Mouse (Mus musculus) neural tube, embryonic 14.5 days (tissue): ENCODE data around the gene Slc26a3. TPM values are rescaled to one million over a fixed set of nuclear protein-coding genes. Genes with fewer than 3 reads are reported as not detected.
"Not testable (repeated sequence)": the region's sequence is repeated elsewhere in the genome, so short reads cannot be mapped to it uniquely, and the experiment has no call there.

Experiments
- ATAC-seq: fragments of 200-750 bp; cut with Nextera tagmentation; 2 replicates; pipeline ENCODE4 v1.8.0; 2017; ENCODE audit warnings: low read depth, mild to moderate bottlenecking, moderate TSS enrichment, moderate library complexity
- H3K27ac ChIP-seq: fragments of 300-500 bp; sonication (generic); 2 replicates; pipeline ENCODE4 v1.5.1; 2014; ENCODE audit warnings: low read depth, mild to moderate bottlenecking, control low read depth, low read length, moderate library complexity, mixed read lengths
- H3K27me3 ChIP-seq: fragments of 300-500 bp; sonication (generic); 2 replicates; pipeline ENCODE4 v1.6.1; 2014; ENCODE audit warnings: low read length; ENCODE audit not compliant: control insufficient read depth, insufficient read depth
- H3K36me3 ChIP-seq: fragments of 300-500 bp; sonication (generic); 2 replicates; pipeline ENCODE4 v1.6.1; 2014; ENCODE audit warnings: low read length, mixed read lengths; ENCODE audit not compliant: control insufficient read depth, insufficient read depth
- H3K4me1 ChIP-seq: fragments of 300-500 bp; sonication (generic); 2 replicates; pipeline ENCODE4 v1.6.1; 2014; ENCODE audit warnings: low read length; ENCODE audit not compliant: control insufficient read depth, insufficient read depth
- H3K4me2 ChIP-seq: fragments of 300-500 bp; sonication (generic); 2 replicates; pipeline ENCODE4 v1.6.1; 2014; ENCODE audit warnings: mild to moderate bottlenecking, low read depth, low read length, control low read depth
- H3K4me3 ChIP-seq: fragments of 300-500 bp; sonication (generic); 2 replicates; pipeline ENCODE4 v1.5.1; 2014; ENCODE audit warnings: low read depth, low read length, control low read depth, mixed read lengths
- H3K9ac ChIP-seq: fragments of 300-500 bp; sonication (generic); replicated peaks from 2 replicates; pipeline ENCODE4 v1.6.1; 2014; ENCODE audit warnings: low read depth, mild to moderate bottlenecking, control low read depth, low read length, mixed read lengths
- H3K9me3 ChIP-seq: fragments of 300-500 bp; sonication (generic); 2 replicates; pipeline ENCODE4 v1.6.1; 2016; ENCODE audit warnings: low read length; ENCODE audit not compliant: control insufficient read depth
- WGBS: fragments of 180-500 bp; shearing (Covaris S2); extraction: QIAGEN DNeasy Blood & Tissue Kit; methylation state at CpG from one replicate; pipeline ENCODE4 v1.1.7; 2014; 5-methylcytosine and 5-hydroxymethylcytosine counted together
- polyA plus RNA-seq: library from polyadenylated mRNA; unstranded; fragments of >200 nt; fragmentation: Nextera tagmentation; extraction: Ambion mirVana; gene quantifications from 2 replicates; pipeline ENCODE4 v1.2.1, GENCODE M21; 2014

Slc26a3 gene
- polyA plus RNA-seq, 1 experiment from 2014 or later: 0.72 TPM

DNA sequence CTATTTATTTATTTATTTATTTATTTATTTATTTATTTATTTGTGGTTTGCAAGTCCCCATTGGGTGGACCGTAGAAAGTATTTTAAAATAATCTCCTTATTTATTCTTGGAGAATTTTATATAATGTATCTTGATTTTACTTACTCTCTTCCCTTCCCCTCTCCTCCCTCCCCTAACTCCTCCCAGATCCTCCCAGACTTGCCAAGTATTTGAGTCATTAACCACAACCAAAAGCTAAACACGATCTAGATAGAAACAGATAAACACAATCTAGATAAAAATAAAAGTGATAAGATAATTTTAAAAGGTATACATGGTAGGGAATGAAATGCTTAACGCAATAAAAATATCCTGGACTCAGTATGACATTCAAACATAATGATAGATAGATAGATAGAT is 58.7 kb downstream of the Slc26a3 start:
- ATAC-seq: no peak
- no peaks in the 10 kb centered on the region for H3K27me3 ChIP-seq
- H3K27ac ChIP-seq: no peak overlapping the region
- H3K9ac ChIP-seq: no peak overlapping the region
- H3K36me3 ChIP-seq: no peaks in the 10 kb centered on the region
- H3K4me2 ChIP-seq: no peak overlapping the region
- H3K9me3 ChIP-seq: no peaks in the 10 kb centered on the region
- 93% methylated on average over 3 of the region's 3 CpGs for WGBS
- no peak overlapping the region for H3K4me3 ChIP-seq
- H3K4me1 ChIP-seq: no peaks in the 10 kb centered on the region

DNA sequence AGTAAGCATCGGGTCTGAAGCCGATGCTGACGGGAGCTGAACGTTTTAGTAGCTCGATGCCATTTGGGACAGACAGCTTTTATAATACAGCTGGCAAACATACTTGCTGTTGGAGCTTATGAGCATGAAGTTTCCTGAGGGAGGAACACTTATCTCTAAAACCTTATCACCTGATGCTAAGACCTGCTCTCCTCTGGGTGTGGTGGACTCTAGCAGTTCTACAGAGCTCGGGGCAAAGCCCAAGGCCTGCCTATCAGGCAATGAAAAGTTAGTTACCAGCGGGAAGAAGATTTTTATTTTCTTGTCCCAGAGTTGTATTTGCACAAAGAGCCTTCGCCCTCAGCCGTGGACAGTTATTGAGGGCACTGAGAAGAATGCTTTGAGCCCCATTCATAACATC is 65.6 kb downstream of the Slc26a3 start:
- H3K4me3 ChIP-seq: no peak overlapping the region
- no peak overlapping the region for H3K9ac ChIP-seq
- no peaks in the 10 kb centered on the region for H3K9me3 ChIP-seq
- 91% methylated on average over 9 of the region's 9 CpGs for WGBS
- no peaks in the 10 kb centered on the region for H3K4me1 ChIP-seq
- no peak for ATAC-seq
- H3K27ac ChIP-seq: no peak overlapping the region
- no peaks in the 10 kb centered on the region for H3K27me3 ChIP-seq
- H3K36me3 ChIP-seq: no peaks in the 10 kb centered on the region
- no peak overlapping the region for H3K4me2 ChIP-seq

DNA sequence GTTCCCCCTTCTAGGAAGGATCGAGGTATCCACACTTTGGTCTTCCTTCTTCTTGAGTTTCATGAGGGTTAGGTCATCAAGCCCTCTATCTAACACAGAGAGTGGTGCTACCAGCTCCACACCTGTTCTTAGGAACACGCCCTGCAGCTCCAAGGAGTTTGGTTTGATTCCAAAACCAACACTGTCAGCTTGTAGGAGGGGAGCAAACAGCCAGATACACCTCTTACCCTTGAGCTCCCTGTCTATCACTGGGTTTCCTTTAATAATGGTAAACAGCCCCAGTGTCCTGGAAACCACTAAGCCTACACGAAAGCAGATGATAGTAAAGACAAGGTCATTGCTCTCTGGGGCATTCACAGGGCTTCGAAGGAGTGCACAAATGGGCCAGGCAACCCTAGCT is 67.8 kb downstream of the Slc26a3 start:
- WGBS: 70% methylated on average over 4 of the region's 4 CpGs
- H3K9me3 ChIP-seq: no peaks in the 10 kb centered on the region
- H3K27me3 ChIP-seq: no peaks in the 10 kb centered on the region
- no peak overlapping the region for H3K4me3 ChIP-seq
- no peaks in the 10 kb centered on the region for H3K4me1 ChIP-seq
- no peak overlapping the region for H3K9ac ChIP-seq
- H3K27ac ChIP-seq: no peak overlapping the region
- H3K36me3 ChIP-seq: no peaks in the 10 kb centered on the region
- no peak for ATAC-seq
- no peak overlapping the region for H3K4me2 ChIP-seq

DNA sequence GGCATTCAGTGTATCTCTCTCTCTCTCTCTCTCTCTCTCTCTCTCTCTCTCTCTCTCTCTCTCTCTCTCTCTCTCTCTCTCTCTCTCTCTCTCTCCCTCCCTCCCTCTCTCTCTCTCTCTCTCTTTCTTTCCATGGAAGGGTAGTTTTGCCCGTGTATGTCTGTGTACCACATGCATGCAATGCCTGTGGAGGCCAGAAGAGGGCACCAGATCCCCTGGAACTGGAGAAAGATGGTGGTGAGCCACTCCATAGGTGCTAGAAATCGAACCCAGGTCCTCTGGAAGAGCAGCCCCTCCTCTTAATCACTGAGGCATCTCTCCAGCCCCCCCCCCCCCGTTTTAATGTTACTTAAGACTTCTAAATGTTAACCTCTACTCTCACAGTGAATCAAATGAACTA is 69.6 kb downstream of the Slc26a3 start:
- H3K36me3 ChIP-seq, H3K9me3 ChIP-seq, H3K9ac ChIP-seq, H3K4me2 ChIP-seq, ATAC-seq, H3K27me3 ChIP-seq, H3K27ac ChIP-seq, H3K4me1 ChIP-seq, H3K4me3 ChIP-seq: not testable (repeated sequence)
- WGBS: 59% methylated on average over 3 of the region's 3 CpGs

DNA sequence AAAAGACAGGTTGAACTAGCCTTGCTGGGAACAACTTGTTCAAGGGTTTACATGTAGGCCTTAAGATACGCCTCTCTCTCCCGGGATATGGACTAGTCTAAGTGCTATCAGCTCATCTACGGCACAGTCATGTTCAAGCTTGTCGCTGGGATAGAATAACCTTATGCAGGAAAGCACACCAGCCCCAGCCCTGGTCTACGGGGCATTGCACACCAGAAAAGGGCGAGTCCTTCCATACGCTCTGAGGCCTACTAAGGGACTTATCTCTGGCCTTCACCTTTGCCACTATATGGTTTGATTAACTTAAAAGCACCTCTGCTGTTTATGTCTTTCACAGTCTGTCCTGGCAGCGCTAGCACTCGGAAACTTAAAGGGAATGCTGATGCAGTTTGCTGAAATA is 70.7 kb downstream of the Slc26a3 start:
- Histone ChIP-seq H3K27ac (no peak overlapping the region), H3K4me3 (no peak overlapping the region), H3K4me2 (no peak overlapping the region), H3K9me3 (no peaks in the 10 kb centered on the region), H3K36me3 (no peaks in the 10 kb centered on the region), H3K27me3 (no peaks in the 10 kb centered on the region), H3K9ac (no peak overlapping the region), H3K4me1 (no peaks in the 10 kb centered on the region)
- no peak for ATAC-seq
- 92% methylated on average over 9 of the region's 9 CpGs for WGBS

DNA sequence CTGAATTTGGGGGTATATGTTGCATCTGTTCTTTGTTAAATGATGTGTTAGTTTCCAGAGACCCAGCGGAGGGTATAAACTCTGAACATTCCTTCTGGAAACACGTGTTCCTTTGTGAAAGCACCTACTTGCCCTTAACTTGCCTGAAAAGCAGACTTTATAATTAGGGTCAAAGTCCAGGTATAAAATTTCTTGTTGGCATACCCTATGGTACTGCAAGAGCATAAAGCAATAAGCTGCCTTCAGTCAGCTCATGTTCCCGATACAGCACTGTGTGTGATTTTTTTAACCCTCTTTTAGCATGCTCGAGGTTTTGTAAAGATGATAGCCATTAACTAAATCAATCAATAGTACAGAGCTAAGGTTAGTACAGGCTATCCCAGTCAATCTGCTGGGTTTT is 71.9 kb downstream of the Slc26a3 start:
- Histone ChIP-seq H3K27me3 (no peaks in the 10 kb centered on the region), H3K36me3 (no peaks in the 10 kb centered on the region), H3K9me3 (no peaks in the 10 kb centered on the region), H3K4me3 (no peak overlapping the region), H3K4me2 (no peak overlapping the region), H3K9ac (no peak overlapping the region), H3K27ac (no peak overlapping the region), H3K4me1 (no peaks in the 10 kb centered on the region)
- 88% methylated on average over 4 of the region's 4 CpGs for WGBS
- no peak for ATAC-seq

DNA sequence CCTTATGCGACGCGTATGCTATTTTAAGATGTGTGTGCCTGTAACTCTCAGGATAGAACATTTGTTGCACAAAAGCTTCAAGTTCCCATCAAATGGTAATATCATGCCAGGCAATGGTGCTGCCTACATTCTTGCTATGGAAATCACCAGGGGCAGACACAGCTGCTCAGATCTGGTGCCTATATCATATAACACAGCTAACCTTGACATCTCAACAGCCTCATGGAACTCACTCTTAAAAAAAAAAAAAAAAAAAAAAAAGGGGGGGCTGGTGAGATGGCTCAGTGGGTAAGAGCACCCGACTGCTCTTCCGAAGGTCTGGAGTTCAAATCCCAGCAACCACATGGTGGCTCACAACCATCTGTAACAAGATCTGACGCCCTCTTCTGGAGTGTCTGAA is 87.5 kb downstream of the Slc26a3 start:
- not testable (repeated sequence) for H3K27ac ChIP-seq, H3K4me3 ChIP-seq, H3K4me1 ChIP-seq, H3K36me3 ChIP-seq, H3K4me2 ChIP-seq, ATAC-seq, H3K27me3 ChIP-seq, H3K9ac ChIP-seq, H3K9me3 ChIP-seq
- 94% methylated on average over 4 of the region's 6 CpGs for WGBS

DNA sequence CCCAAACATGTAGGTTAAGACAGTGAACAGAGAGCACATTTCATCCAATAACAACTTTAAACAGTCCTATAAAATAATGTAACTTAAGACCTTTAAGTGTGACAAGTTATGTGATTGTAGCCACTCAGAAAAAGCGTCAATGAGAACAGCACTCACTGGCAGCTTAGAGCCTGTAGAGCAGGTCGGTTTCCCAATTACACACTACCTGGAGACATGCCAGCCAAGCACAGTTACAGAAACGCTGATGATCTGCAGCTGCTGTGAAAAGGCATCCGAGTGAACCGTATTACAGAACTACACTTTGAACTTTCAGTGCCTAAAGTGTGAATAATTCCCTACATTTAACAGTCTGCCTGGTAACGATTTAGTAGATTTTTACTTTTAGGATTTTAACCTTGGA is 95.8 kb downstream of the Slc26a3 start:
- no peaks in the 10 kb centered on the region for H3K4me1 ChIP-seq
- H3K27ac ChIP-seq: no peak overlapping the region
- H3K4me2 ChIP-seq: no peak overlapping the region
- ATAC-seq: no peak
- 83% methylated on average over 6 of the region's 6 CpGs for WGBS
- H3K27me3 ChIP-seq: no peaks in the 10 kb centered on the region
- no peaks in the 10 kb centered on the region for H3K9me3 ChIP-seq
- no peak overlapping the region for H3K4me3 ChIP-seq
- peaks cover 23% of the 10 kb centered on the region; the same call in 1 of the 2 replicates for H3K36me3 ChIP-seq
- H3K9ac ChIP-seq: no peak overlapping the region

DNA sequence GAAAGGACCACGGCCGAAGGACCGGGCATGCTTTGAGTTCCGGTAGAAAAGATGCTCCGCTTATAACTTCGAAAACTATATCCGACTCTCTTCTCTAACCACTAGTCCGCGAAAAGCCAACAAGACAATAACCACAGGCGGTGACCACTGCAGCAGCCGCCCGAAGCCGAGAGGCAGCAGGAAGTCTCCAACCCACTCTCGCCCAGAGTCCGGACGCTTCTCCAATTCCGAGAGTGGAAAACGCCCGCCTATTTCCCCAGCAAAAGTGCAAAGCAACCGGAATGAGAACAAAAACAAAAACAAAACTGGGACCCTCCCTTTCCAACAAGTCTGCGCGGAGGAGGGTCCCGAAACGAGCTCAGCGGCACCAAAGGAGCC is 108.3 kb downstream of the Slc26a3 start:
- Histone ChIP-seq H3K4me3 (peak overlapping the region; percentile 66), H3K27ac (peak overlapping the region; percentile 96), H3K4me2 (peak overlapping the region; percentile 88), H3K36me3 (peaks cover under 1% of the 10 kb centered on the region; the same call in 1 of the 2 replicates), H3K9ac (peak overlapping the region; percentile 89), H3K9me3 (no peaks in the 10 kb centered on the region), H3K4me1 (peaks cover 15% of the 10 kb centered on the region; the same call in 1 of the 2 replicates), H3K27me3 (no peaks in the 10 kb centered on the region)
- under 1% methylated on average over 25 of the region's 25 CpGs for WGBS
- peak; percentile 2; the same call in 1 of the 2 replicates for ATAC-seq
